Mouse (Mus musculus): ENCODE measurements around the gene Wdr47.

DNA sequence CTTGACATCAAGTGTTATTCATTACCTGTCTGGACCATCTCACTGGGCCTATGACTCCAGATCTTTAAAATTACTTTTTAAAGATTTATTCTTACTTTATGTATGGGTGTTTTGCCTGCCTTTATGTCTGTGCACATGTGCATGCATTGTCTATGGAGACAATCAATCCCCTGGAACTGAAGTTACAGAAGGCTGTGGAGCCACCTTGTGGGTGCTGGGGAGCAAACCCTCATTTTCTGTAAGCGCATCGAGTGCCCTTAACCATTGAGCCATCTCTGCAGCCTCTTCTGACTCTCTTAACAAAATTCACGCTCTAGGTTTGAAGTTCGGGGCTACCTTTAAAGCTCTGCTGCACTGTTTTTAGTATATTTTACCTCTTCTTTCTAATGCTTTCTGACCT, 48.3 kb downstream of the Wdr47 start:
- TF ChIP-seq POLR2A (IDR thresholded peaks at IDR 0.05; ENCODE audit: extremely low read depth, insufficient read depth, low read length) (no peak), CTCF (IDR thresholded peaks at IDR 0.05; ENCODE audit: extremely low read depth, insufficient read depth, low read length) (peak; percentile 24; the same call in 1 of the 2 replicates)
